Mouse (Mus musculus): ENCODE results near the gene Gapvd1. TPM values are rescaled to one million over a fixed set of nuclear protein-coding genes. Genes with fewer than 3 reads are reported as not detected.
"Not testable (repeated sequence)": the region's sequence is repeated elsewhere in the genome, so short reads cannot be mapped to it uniquely, and the experiment has no call there.

Gapvd1 gene
- polyA plus RNA-seq (2016; fragmentation: Nextera tagmentation; extraction: Ambion mirVana): 115 and 126 TPM in 2 replicates

GRCm38 (mm10) chr2:34754551-34755358, at the start of gene Gapvd1:
Gapvd1 (minus strand) TSS chr2:34755232.
- Histone ChIP-seq H3K9ac (peak within 1 kb of the TSS; percentile 98), H3K4me1 (peaks cover 17% of the 10 kb centered on the region), H3K27ac (peak within 1 kb of the TSS; percentile 98), H3K36me3 (no peaks in the 10 kb centered on the region), H3K27me3 (no peaks in the 10 kb centered on the region), H3K4me3 (peak within 1 kb of the TSS; percentile 98), H3K4me2 (replicated peaks) (peak within 1 kb of the TSS; percentile 67), H3K9me3 (replicated peaks) (no peaks in the 10 kb centered on the region)
- ATAC-seq (ENCODE audit: low FRiP score): no peak
- 3% methylated on average over 14 of the region's 14 CpGs for WGBS

GRCm38 (mm10) chr2:34804815-34805214, 49.8 kb upstream of the Gapvd1 start:
- H3K36me3 ChIP-seq: peaks cover 23% of the 10 kb centered on the region

GRCm38 (mm10) chr2:34804172-34804571, 49.1 kb upstream of the Gapvd1 start:
- peaks cover 12% of the 10 kb centered on the region for H3K4me1 ChIP-seq
- no peak for ATAC-seq (ENCODE audit: low FRiP score)
- H3K9ac ChIP-seq: no peak overlapping the region
- 99% methylated on average over 2 of the region's 2 CpGs for WGBS
- no peak overlapping the region for H3K4me3 ChIP-seq
- H3K4me2 ChIP-seq (replicated peaks): peak overlapping the region; percentile 74; the same call in 1 of the 2 replicates
- peaks cover 21% of the 10 kb centered on the region for H3K36me3 ChIP-seq
- H3K9me3 ChIP-seq (replicated peaks): no peaks in the 10 kb centered on the region
- H3K27me3 ChIP-seq: no peaks in the 10 kb centered on the region
- H3K27ac ChIP-seq: no peak overlapping the region

More at GRCm38 (mm10) chr2:34804815-34805214, 49.8 kb upstream of the Gapvd1 start:
- H3K4me1 ChIP-seq: peaks cover 12% of the 10 kb centered on the region
- WGBS: 96% methylated on average over 1 of the region's 1 CpGs
- ATAC-seq (ENCODE audit: low FRiP score): no peak
- no peak overlapping the region for H3K4me2 ChIP-seq (replicated peaks)
- H3K9ac ChIP-seq: no peak overlapping the region
- H3K27ac ChIP-seq: no peak overlapping the region
- no peaks in the 10 kb centered on the region for H3K27me3 ChIP-seq
- H3K9me3 ChIP-seq (replicated peaks): no peaks in the 10 kb centered on the region
- H3K4me3 ChIP-seq: no peak overlapping the region

- Histone ChIP-seq H3K27me3 (no peaks in the 10 kb centered on the region), H3K4me3 (peak overlapping the region; percentile 4; the same call in 1 of the 2 replicates), H3K9me3 (replicated peaks) (no peaks in the 10 kb centered on the region), H3K9ac (peak overlapping the region; percentile 35; the same call in 1 of the 2 replicates), H3K4me1 (peaks cover 12% of the 10 kb centered on the region), H3K27ac (no peak overlapping the region), H3K36me3 (peaks cover 17% of the 10 kb centered on the region), H3K4me2 (replicated peaks) (peak overlapping the region; percentile 74)
- WGBS: 80% methylated on average over 3 of the region's 3 CpGs
- no peak for ATAC-seq (ENCODE audit: low FRiP score)
These were observed 48.7 kb upstream of the Gapvd1 start for GRCm38 (mm10) chr2:34803746-34804145.

DNA sequence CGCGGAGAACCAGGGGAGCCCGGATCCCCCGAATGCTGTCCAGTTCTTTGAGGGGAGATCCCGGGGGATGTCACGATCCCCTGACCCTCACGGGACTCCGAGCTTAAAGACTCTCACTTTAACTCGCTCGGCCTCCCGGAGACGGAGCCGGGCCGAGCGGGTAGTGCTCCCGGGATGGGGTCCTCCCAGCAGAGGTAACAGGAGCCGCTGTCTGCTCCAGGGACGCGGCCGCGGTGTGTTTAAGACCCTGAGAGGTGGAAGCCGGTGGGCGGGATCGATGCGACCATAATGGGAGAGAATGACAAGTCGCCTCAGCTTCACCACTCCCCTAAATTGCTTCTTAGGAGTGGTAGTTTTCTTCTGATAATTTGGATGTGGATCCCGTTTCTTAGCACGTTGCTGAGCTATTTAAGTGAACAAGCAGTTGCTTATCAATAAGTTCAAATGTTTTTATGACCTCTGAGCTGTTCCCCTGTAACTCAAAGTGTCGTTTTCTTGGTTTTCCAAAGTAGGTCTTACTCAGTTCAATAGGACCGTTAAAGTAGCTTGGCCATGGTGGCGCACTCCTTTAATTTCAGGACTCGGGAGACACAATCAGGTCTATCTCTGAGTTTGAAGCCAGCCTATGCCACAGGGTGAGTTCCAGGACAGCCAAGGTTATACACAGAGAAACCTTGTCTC, 47.7 kb upstream of the Gapvd1 start:
- H3K4me3 ChIP-seq: peak overlapping the region; percentile 67
- peaks cover 14% of the 10 kb centered on the region for H3K4me1 ChIP-seq
- peak overlapping the region; percentile 74 for H3K4me2 ChIP-seq (replicated peaks)
- H3K9me3 ChIP-seq (replicated peaks); H3K27me3 ChIP-seq: not testable (repeated sequence)
- H3K9ac ChIP-seq: peak overlapping the region; percentile 78
- ATAC-seq (ENCODE audit: low FRiP score): peak; percentile 76
- H3K36me3 ChIP-seq: peaks cover 10% of the 10 kb centered on the region
- H3K27ac ChIP-seq: peak overlapping the region; percentile 93
- 1% methylated on average over 30 of the region's 32 CpGs for WGBS

DNA sequence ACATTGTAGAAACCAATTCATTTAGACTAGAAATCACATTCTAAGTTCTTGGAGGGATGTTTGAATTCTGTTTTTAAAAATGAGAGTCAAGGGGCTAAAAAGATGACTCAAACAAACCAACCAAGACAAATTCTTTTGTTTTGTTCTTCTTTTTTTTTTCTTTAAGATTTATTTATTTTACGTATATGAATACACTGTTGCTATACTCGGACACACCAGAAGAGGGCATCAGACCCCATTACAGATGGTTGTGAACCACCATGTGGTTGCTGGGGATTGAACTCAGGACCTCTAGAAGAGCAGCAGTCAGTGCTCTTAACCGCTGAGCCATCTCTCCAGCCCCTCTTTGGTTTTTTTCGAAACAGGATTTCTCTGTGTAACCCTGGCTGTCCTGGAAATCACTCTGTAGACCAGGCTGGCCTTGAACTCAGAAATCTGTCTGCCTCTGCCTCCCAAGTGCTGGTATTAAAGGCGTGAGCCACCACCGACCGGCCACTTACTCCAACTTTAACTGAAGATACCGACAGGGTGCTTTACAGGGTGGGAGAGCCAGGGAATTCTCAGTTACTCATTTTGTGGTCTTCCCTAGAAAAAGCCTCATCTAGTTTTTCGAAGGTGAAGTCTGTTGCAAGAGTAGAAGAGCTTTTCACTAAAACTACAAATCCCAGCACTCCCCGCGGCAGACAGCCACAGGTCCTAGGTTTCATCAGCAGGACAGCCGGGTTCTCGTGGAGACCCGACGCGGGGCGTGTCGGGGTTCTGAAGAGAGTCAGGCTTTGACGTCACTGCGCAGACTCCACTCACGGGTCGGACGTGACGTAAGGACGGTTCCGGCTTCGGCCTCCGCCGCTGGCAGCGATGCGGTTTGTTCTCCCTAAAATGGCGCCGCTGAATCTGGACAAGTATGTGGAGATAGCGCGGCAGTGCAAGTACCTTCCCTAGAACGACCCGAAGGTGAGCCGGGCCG, 46.8 kb upstream of the Gapvd1 start:
- Histone ChIP-seq H3K27ac (peak overlapping the region; percentile 93), H3K27me3 (no peaks in the 10 kb centered on the region), H3K9me3 (replicated peaks) (no peaks in the 10 kb centered on the region), H3K4me3 (peak overlapping the region; percentile 67), H3K4me1 (peaks cover 14% of the 10 kb centered on the region), H3K36me3 (peaks cover 5% of the 10 kb centered on the region; the same call in 1 of the 2 replicates), H3K4me2 (replicated peaks) (peak overlapping the region; percentile 35), H3K9ac (peak overlapping the region; percentile 78)
- WGBS: 5% methylated on average over 39 of the region's 39 CpGs
- ATAC-seq (ENCODE audit: low FRiP score): peak; percentile 96

DNA sequence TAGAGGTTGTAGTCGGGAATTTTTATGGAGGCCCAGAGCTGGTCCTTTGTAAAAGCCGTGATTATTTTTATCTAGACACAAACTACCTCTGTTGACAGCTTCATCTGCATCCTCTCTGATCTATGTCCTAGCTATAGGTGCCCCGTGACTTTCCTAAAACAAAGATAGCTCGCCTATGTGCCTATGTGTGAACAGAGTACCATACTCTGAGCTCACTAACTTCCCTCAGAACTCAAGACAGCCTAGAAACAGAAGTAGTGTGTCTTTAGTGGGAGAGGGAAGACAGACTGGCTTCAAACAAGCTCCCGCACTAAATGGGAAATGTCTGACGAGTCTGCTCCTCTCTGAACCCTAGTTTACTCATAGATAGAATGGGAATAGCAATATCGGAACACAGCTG, 45.3 kb upstream of the Gapvd1 start:
- 85% methylated on average over 7 of the region's 7 CpGs for WGBS
- Histone ChIP-seq H3K36me3 (peaks cover 3% of the 10 kb centered on the region), H3K4me2 (replicated peaks) (no peak overlapping the region), H3K9ac (no peak overlapping the region), H3K9me3 (replicated peaks) (no peaks in the 10 kb centered on the region), H3K4me1 (peaks cover 14% of the 10 kb centered on the region), H3K27ac (no peak overlapping the region), H3K27me3 (no peaks in the 10 kb centered on the region), H3K4me3 (no peak overlapping the region)
- ATAC-seq (ENCODE audit: low FRiP score): no peak

GRCm38 (mm10) chr2:34799357-34800256, 44.6 kb upstream of the Gapvd1 start, which contains the start of gene Rabepk:
Rabepk (minus strand) TSS chr2:34799912.
- WGBS: 5% methylated on average over 43 of the region's 44 CpGs
- ATAC-seq (ENCODE audit: low FRiP score): peak; percentile 64
- H3K4me3 ChIP-seq: peak within 1 kb of the TSS; percentile 66
- H3K4me2 ChIP-seq (replicated peaks): peak within 1 kb of the TSS; percentile 78
- peak within 1 kb of the TSS; percentile 60 for H3K27ac ChIP-seq
- peak within 1 kb of the TSS; percentile 69 for H3K9ac ChIP-seq
- H3K9me3 ChIP-seq (replicated peaks): no peaks in the 10 kb centered on the region
- H3K36me3 ChIP-seq: peaks cover 9% of the 10 kb centered on the region
- no peaks in the 10 kb centered on the region for H3K27me3 ChIP-seq
- H3K4me1 ChIP-seq: peaks cover 14% of the 10 kb centered on the region

GRCm38 (mm10) chr2:34795426-34795825, 40.4 kb upstream of the Gapvd1 start:
- 95% methylated on average over 7 of the region's 7 CpGs for WGBS
- ATAC-seq (ENCODE audit: low FRiP score): no peak

GRCm38 (mm10) chr2:34794511-34794910, 39.5 kb upstream of the Gapvd1 start:
- H3K4me3 ChIP-seq: no peak overlapping the region
- H3K9me3 ChIP-seq (replicated peaks): no peaks in the 10 kb centered on the region
- no peak overlapping the region for H3K4me2 ChIP-seq (replicated peaks)
- 89% methylated on average over 2 of the region's 2 CpGs for WGBS
- 0 out of 2 replicates have a peak, but pooled peaks cover 2% of the 10 kb centered on the region for H3K4me1 ChIP-seq
- H3K27me3 ChIP-seq: no peaks in the 10 kb centered on the region
- no peak overlapping the region for H3K27ac ChIP-seq
- H3K9ac ChIP-seq: no peak overlapping the region
- H3K36me3 ChIP-seq: peaks cover 24% of the 10 kb centered on the region
- ATAC-seq (ENCODE audit: low FRiP score): no peak

More at GRCm38 (mm10) chr2:34795426-34795825, 40.4 kb upstream of the Gapvd1 start:
- H3K36me3 ChIP-seq: peaks cover 17% of the 10 kb centered on the region
- no peaks in the 10 kb centered on the region for H3K9me3 ChIP-seq (replicated peaks)
- no peak overlapping the region for H3K4me2 ChIP-seq (replicated peaks)
- 0 out of 2 replicates have a peak, but pooled peaks cover 2% of the 10 kb centered on the region for H3K4me1 ChIP-seq
- no peak overlapping the region for H3K27ac ChIP-seq
- H3K27me3 ChIP-seq: no peaks in the 10 kb centered on the region
- no peak overlapping the region for H3K9ac ChIP-seq
- no peak overlapping the region for H3K4me3 ChIP-seq

DNA sequence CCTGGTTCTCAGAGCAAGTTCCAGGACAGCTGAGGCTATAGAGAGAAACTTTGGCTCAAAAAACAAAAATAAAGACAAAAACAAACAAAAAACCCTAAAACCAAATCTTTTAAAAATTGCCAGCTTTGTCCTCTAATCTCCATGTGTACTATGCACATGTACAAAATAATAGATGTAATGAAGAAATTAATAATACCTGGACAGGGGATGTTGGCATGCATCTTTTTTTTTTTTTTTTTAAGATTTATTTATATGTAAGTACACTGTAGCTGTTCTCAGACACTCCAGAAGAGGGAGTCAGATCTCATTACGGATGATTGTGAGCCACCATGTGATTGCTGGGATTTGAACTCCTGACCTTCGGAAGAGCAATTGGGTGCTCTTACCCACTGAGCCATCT, 37.5 kb upstream of the Gapvd1 start:
- H3K36me3 ChIP-seq: peaks cover 30% of the 10 kb centered on the region
- H3K9me3 ChIP-seq (replicated peaks); H3K9ac ChIP-seq; H3K4me3 ChIP-seq; H3K4me2 ChIP-seq (replicated peaks); H3K4me1 ChIP-seq; H3K27me3 ChIP-seq; H3K27ac ChIP-seq; ATAC-seq (ENCODE audit: low FRiP score): not testable (repeated sequence)
- 92% methylated on average over 2 of the region's 2 CpGs for WGBS

Measured in hindbrain, embryonic 12.5 days (tissue).